Mouse (Mus musculus) urinary bladder, postnatal 14 days (tissue): Measurements from ENCODE around the gene Mex3d.

ENCODE experiments used
- DNase-seq: peaks from one replicate; pipeline ENCODE4 v3.0.0; 2021; ENCODE audit warnings: low spot score

The Mex3d gene

DNA sequence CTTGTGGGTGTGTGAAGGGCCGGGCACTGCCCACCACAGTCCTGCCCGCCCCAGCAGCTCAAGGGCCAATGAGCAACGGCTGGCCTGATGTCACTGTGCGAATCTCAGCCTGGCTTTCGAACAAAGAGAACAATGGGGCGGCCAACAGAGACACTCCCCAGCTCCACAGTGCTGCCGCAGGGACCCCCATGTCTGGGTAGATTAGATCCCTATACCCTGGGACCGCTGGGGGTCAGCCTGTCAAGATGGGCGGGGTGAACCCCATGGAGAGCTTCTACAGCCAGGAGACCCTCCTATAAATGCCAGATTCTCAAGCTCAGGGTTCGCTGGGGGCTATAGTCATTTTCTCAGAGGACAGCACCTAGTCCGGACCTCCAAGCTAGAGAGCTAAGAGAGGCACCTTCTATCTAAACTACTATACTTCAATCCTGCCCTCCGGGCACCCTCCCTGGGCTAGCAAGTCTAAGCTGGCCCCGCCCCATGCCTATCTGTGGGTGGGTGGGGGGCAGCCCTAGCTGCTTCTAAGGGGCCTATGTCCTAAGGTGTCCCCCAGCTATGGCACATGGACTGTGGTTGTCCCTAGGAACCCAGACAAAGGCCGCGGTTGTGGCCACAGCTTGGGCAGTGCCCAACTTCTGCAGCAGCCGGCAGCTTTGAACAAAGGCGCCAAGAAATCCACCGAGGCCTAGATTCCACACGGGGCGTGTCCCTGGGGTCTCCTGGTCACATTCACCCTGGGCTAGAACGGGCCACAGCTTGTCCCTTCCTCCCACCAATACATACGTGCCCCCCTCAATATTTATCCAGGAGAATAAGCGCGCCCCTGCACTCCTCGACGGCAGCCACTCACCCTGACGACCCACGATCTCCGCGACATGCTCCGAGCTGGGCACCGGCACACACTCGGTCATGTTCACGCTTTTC is 1.4 kb downstream of the Mex3d start:
- DNase-seq = no peak

DNA sequence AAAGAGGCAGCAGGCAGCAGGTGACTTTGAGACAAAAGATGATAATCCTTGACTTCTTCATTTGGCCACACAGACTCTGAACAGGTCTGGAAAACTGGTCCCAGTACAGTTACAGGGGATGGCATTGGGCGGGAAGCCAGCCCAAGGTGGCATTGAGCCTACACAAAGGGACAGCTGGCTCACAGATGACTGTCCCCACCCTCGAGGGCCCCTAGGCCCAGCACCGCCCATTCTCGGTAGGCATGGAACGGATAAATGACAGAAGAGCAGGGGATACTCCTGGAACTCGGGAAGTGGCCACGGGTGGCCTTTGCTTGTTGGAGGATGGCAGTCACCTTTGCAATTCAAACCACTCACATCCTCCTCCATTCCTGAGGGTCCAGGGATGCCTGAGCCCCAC is 2.1 kb downstream of the Mex3d start:
- no peak for DNase-seq

DNA sequence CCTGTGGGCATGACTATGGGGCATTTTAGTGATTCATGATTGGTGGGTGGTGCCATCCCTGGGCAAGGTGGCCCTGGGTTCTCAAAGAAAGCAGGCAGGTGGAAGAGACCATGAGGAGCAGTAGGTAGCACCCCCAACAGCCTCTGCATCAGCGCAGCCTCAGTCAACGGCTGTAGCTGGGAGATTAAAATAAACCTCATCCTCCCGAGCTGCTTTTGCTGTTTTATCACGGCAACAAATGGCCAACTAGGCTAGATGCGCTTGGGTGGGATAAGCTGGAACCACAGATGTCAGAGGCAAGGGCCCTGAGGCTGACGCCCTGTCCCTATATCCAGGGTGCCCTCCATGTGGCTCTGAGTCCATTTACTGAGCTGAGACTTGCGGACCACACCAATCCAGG is 2.8 kb downstream of the Mex3d start:
- no peak for DNase-seq

DNA sequence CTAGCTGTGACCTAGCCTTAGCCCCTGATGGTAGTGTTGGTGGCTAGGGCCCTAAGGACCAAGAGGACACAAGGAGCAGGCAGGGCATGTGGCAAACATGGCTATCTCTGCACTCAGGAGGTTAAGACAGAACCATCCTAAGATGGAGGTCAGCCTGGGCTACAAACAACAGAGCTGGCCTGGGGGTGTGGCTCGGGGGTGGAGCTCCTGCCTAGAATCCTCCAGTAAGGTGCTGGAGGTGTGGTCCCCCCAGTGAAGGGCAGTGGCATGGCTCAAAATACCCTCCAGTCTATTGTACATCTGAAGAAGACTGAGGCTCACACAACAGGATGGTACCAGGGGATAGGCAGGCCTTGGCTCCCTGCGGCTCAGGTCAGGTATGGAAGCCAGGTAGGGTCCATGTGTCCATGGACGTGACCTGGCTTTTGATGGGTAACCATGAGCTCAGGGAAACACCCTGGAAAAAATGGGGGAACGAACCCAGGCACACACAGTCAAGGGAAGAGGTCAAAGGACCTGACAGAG is 3.3 kb downstream of the Mex3d start:
- no peak for DNase-seq

DNA sequence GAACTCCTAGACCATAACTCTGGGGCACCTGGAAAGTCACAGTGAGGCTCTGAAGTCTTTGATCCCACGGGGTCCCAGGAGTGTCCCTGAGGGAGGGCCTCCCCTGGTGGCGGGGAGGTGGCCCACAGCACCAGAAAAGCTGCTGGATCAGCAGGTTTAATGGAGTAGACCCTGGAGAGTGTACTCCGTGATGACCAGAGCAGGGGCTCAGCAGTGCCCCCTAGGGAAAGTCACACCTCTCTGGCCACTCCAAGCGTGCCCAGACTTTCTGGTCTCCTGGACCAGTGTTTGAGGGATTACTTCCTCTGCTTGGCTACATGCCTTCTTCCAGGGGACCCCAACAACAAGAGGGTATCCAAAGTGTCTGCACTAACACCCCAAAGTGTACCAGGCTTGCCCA is 4.0 kb downstream of the Mex3d start:
- DNase-seq = no peak

DNA sequence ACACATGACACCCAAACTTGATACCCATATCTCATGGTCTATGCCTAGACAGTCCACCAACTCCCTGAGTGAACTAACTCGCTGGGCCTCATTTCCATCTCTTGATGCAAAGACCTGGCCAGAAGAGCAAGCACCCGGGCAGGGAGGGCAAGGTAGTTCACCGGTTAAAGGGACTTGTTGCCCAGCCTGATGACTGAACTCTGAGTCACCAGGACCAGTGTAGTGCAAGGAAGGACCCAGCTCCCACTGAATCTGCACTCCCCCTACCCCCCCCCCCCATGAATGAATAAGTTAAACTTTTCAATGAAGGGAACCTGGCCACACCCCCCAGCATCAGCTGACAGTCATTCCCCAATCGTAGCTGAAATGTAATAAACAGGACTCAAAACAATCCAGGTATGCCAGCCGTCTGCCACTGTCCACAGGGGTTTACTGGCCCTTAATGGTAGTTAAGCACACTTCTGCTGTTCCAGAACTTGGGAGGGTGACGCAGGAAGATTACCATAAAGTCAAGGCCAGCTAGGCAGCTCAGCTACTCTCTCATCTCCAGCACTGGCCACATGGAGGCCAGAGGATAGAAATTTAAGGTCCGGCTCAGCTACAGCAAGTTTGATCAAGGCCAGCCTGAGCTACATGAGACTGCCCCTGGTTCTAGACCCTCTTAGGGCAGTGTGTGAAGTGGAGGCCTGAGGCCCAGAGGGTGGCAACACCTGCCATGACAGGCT is 4.7 kb downstream of the Mex3d start:
- no peak for DNase-seq

DNA sequence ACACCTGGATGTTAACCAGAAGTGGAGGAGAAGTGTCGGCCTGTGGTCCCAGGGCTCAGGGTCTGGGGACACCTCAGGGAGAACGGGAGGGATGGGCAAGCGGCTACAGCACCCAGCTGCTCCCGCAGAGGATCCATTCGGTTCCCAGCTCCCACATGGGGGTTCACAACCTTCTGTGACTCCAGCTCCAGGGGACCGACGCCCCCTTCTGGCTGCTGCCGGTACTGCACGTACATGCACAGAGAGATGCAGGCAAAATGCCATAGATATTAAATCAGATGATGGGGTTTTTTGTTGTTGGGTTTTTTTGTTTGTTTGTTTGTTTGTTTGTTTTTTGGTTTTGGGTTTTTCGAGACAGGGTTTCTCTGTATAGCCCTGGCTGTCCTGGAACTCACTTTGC is 9.7 kb downstream of the Mex3d start:
- peak; percentile 42 for DNase-seq

DNA sequence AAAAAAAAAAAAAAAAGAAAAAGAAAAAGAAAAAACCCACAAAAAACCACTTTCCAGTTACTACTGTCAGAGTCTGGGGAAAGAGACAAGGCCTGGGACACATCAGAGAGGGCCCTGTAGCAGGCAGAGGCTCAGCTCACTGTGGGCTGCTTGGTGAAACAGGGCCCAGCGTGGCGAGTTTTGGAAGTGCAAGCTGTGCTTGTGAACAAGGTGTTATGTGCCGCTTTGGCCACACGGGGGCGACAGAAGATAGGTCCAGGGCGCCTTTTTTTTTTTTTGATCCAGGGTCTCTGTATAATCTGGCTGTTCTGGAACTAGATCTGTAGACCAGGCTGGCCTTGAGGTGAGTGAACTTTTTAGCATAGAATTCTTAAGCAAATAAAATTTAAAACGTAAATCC is 11.3 kb downstream of the Mex3d start:
- peak; percentile 95 for DNase-seq

DNA sequence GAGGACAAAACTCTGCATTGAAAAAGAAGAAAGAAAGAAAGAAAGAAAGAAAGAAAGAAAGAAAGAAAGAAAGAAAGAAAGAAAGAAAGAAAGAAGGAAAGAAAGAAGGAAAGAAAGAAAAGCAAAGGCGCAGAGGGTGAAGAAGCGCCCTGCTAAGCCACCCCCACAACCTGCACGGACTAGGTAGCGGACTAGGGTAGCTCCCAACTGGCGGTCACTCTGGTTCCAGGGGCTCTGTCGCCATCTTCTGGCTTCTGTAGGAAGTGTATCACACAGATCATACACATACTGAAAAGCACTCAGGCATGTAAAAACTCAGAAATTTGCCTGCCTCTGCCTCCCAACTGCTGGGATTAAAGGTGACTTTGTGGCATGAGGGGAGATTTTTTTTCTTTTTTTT is 13.4 kb downstream of the Mex3d start:
- DNase-seq = peak; percentile 83

DNA sequence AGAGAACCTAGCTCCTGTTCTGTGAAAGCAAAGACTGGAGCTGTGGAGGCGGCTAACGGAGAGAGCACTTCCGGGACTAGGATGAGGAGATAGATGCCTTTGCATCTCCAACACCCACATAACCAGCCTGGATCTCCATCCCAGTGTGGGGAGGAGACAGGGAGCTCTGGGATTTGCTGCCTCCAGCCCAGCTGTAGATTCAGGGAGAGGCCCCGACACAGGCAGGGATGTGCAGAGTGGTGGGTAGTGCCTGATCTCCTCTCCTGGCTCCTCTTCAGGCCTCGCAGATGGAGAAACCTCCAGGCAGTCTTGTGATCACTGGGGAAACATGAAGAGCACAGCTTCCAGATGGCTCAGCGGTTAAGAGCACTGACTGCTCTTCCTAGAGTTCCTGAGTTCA is 14.8 kb downstream of the Mex3d start:
- DNase-seq = no peak

DNA sequence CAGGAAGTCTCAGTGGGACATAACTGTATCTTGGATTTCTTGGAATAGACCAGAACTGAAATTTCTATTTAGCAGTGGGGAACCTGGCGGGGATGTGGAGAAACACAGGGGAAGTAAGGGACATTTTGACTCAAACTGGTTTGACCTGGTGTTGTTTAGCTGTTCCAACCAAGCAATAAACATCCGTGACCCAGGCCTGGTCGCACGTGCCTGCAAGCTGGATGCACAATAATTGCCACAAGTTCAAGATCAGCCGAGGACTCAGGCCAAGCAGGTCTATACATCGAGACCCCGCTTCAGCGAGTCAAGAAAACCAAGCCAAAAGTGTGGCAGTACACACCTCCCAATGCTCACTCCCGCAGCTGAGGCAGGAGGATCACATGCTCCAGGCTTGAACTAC is 15.5 kb downstream of the Mex3d start:
- no peak for DNase-seq

DNA sequence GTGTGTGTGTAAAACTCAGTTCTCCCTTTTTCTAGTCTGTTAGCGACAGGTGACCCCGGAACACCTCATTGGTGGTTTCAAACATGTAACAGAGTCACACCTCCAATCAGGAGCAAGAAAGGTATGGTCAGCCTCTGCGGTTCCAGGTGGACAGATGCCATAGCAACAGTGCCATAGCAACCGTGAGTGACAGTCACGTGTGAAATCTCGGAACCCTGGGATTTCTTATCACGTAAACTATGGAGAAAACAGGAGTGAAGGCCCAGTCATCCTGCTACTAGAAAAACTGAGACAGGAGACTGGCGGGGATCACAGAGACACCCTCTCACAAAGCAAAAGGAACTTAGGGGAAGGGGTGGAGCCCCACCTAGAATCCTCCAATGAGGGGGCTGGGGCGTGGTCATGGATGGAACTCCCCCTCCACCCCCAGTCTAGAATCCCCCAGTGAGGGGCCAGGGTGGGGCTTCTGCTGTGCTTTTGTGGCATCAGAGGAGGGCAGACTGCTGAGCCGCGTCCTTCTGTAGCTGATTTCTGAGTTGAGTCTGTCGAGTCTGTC is 16.0 kb downstream of the Mex3d start:
- DNase-seq = peak; percentile 66

DNA sequence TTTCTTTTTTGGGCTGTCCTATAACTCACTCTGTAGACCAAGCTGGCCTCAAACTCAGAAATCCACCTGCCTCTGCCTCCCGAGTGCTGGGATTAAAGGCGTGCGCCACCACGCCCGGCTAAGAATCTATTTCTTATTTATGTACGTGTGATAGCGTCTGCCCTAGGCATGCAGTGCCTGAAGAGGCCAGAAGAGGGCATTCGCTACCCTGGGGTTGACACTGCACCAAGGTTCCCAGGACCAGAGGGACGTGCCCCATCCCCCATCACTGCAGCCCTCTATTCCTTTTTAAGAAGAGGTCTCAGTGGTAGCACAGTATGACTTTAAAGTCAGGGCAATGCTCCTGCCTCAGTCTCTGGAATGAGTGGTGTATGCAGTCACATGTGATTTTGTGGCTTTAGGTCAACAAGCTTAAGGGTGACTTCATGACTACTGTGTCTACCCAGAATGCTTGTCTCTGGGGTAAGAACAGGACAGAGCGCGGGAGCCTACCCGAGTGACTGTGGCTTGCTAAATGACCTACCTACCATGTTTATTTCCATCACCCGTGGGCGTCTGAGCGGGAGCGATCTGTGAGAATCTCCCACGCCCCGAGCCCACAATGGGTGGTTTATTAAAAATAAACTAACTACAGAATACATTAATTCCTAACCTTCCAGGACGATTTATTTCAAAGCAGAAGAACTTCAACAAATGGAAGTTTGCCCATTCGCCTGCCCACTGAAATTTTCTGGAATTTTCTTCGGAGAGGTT is 17.3 kb downstream of the Mex3d start:
- DNase-seq = no peak

DNA sequence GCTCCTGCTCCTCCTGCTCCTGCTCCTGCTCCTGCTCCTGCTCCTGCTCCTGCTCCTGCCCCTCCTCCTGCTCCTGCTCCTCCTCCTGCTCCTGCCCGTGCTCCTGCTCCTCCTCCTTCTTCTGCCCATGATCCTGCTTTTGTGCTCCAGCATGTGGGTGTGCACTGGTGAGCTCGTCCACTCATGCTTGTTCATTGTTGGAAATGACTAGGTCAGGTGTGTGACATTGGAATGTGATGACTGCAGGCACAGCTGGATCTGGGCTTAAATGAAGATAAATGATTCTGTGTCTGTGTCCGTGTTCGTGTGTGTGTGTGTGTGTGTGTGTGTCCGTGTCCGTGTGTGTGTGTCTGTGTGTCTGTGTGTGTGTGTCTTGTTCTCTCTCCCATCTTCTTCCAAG is 19.1 kb downstream of the Mex3d start:
- no peak for DNase-seq

DNA sequence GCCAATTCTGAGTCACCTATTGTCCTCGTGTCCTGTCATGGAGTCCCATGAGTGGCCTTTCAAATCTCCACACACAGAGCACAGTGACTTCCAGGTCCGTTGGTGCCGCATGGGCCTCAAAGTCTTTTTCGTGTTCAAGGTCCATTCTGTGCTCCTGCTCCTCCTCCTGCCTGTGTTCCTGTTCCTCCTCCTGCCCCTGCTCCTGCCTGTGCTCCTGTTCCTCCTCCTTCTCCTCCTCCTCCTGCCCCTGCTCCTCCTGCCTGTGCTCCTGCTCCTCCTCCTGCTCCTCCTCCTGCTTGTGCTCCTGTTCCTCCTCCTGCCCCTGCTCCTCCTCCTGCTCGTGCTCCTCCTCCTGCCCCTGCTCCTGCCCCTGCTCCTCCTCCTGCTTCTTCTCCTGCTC is 19.5 kb downstream of the Mex3d start:
- DNase-seq = no peak

DNA sequence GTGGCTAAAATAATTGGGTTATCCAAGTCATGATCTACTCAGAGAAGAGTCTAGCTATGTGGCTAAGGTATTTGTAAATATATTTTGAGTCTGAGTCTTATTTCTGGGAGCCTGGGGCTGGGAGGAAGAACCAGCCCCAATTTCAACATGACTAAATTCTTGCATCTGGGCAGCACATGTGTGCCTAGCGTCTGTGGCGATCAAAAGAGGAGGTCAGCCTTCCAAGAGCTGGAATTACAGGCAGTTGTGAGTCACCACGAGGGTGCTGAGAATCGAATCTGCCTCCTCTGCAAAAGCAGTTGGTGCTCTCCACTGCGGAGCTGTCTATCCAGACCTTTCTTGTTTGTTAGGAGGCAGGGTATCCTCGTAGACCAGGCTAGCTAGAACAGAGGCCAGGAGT is 21.7 kb downstream of the Mex3d start:
- no peak for DNase-seq

DNA sequence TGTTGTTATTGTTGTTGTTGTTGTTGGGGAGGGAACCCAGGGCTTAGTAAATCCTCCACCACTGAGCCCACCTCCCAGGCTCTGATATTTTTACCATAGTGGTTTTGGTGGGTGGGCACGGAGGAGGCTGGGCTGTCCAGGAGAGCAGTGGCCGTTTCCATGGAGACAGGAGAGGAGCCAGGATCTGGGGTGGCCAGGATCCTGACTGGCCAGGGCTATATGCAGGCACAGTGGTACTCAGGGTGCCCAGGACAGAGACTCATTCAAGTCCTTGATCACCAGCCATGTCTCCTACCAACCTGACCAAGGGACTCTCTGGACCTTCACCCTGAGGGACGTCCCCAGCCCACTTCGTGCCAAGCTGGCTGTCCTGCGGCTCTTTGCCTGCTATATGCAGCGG is 23.7 kb downstream of the Mex3d start:
- DNase-seq = no peak

DNA sequence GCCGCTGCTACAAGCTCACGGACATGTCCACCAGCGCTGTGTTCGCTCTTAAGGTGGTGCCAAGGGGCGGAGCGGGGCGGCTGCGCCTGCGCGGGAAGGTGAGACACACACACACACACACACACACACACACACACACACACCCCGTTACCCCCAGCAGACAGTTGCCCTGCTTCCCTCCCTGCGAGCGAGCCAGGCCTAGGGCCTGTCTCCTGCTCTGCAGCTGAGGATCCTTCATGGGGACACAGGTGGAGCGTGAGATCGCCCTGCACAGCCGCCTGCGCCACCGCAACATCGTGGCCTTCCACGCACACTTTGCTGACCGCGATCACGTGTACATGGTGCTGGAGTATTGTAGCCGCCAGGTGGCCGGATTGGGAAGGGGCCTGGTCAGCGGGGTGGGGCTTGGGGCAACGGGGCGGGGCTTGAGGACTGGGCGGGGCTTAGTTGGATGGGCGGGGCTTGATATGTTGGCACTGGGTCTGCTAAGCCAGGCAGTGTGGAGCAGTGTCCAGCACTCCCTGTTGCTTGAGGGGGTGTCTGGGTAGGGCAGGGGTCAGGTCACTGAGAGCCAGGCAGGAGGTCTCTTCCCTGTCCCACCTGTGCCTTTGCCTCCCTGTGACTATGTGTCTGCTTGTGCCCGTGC is 29.3 kb downstream of the Mex3d start:
- peak; percentile 60 for DNase-seq

DNA sequence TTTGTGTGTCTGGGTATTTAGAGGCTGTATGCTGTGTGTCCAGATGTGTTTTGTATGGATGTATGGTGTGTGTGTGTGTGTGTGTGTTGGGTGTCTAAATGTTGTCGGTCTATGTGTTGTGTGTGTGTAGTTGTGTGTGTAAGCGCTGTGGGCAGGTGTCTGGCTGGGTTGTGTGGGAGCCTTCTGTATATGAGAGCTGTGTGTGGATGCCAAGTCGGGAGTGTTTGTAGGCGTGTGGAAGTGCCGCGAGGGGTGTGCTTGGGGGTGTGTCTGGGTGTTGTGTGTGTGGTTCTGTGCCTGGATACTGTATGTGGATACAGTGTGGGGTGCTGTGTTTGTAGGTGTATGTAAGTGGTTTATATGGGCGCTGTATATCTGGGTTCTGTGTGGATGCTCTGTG is 30.1 kb downstream of the Mex3d start:
- no peak for DNase-seq

DNA sequence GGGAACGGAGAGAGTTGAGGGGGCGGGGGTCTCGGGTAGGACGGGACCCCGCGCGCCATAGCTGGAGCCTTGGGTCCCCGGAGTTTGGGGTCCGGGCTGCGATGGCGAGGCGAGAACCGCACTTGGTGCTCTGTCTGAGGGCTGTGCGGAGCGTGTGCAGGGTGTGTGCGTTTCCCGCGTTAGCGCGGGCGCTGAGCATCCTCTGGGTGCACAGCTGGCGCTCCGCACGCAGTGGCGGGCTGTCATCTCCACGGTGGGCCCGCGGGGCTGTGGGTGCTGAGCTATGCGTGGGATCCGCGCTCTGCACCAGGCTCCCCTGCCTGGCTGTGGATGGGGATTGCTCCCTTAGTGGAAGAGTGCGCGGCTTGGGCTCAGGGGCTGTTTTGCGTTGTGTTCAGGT is 30.7 kb downstream of the Mex3d start:
- no peak for DNase-seq

DNA sequence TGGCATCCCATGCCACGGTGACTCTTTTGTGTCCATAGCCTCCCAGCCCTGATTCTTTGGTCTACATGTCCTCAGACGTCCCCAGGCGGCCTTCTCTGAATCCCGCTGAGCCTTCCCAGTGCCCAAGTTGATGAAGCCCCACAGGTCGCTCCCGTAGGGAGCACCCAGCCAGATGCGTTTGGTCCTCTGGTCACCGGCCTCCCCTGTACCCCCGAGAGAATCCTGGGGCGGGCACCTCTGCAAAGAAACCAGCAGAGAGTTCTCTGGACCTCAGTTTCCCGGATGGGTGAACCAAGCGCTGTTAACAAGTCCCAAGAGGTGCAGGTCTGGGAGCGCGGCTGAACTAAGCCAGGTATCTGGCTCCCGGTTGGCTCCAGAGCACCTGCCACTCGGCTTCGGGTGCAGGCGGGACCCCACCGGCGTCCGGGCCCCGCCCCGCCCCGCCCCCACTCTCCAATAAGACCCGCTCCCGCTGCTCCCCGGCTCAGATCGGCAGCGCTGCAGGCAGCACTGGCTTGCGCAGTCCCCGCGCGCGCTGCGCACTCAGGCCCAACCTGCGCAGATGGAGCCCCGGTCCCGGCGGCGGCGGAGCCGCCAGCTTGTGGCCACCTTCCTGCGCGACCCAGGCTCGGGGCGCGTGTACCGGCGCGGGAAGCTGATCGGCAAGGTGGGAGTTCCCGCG is 31.3 kb downstream of the Mex3d start, which contains the start of gene Plk5:
Gene Plk5 (plus strand): TSS at position 459 of the 682 bp plus-strand sequence.
- DNase-seq = no peak
